Mouse (Mus musculus): ENCODE measurements around the gene Ak5. TPM values are rescaled to one million over a fixed set of nuclear protein-coding genes. Genes with fewer than 3 reads are reported as not detected.
A peak's percentile ranks its signal among the peaks of the same experiment; 100 is the strongest.

Ak5 gene
- total and polyA plus RNA-seq, 2 experiments from 2014 or later: 0.11 TPM; not detected in 1

DNA sequence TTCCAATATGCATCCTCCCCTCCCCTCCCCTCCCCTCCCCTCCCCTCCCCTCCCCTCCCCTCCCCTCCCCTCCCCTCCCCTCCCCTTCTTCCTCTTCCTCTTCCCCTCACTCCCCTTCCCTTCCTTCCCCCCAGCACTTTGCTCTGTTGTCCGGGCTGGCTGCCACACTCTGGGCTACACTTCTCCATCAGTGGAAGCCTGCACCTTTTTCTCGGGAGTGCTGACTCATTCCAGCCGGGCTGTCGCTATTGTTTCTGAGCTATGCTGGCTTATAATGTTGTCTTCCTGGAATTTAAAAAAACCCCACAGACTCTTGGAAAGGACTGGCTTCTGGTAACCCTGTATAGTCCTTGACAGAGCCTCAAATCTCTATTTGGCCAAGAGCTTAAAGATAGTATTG lies 111.7 kb downstream of the Ak5 start:
- no peak overlapping the region for H3K27ac ChIP-seq (ENCODE audit: low read depth)

DNA sequence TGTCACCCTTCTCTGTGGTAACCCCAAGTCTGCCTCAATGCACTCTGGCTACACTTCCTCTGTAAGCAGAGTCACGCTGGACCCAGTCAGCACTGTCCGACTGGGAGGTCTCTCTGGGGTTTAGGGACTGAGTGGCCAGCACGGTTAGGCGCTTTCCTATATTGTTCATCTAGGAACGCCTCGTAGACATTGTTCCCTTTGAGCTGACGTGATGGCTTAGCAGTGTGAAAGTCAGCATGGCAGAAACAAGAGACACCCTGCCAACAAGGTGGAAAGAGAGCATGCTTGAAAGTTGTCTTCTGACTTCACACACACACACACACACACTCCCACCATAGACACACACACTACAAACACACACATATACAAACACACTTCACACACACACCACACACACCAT lies 112.9 kb downstream of the Ak5 start:
- ATAC-seq (ENCODE audit: insufficient read depth, low read depth): no peak
- no peak for TF ChIP-seq CTCF (IDR thresholded peaks at IDR 0.05; ENCODE audit: low read depth)
- TF ChIP-seq EP300 (IDR thresholded peaks at IDR 0.05; ENCODE audit: low read depth): no peak

More for the DNA sequence above, 111.7 kb downstream of the Ak5 start:
- no peaks in the 10 kb centered on the region for H3K36me3 ChIP-seq (replicated peaks; ENCODE audit: control insufficient read depth, insufficient read depth, low read length)
- no peaks in the 10 kb centered on the region for H3K4me1 ChIP-seq (ENCODE audit: control insufficient read depth, insufficient read depth)
- peak; percentile 27; the same call in 1 of the 2 replicates for ATAC-seq (ENCODE audit: insufficient read depth, low read depth)
- TF ChIP-seq EP300 (IDR thresholded peaks at IDR 0.05; ENCODE audit: low read depth): no peak
- TF ChIP-seq CTCF (IDR thresholded peaks at IDR 0.05; ENCODE audit: low read depth): no peak
- no peaks in the 10 kb centered on the region for H3K27me3 ChIP-seq (ENCODE audit: control insufficient read depth, insufficient read depth, low read length)
- DNase-seq (ENCODE audit: low spot score): no peak
- H3K9me3 ChIP-seq (replicated peaks; ENCODE audit: control insufficient read depth, low read length): no peaks in the 10 kb centered on the region
- no peak overlapping the region for H3K4me3 ChIP-seq (ENCODE audit: low read depth, low read length)
- 36% methylated on average over 4 of the region's 4 CpGs for WGBS
- H3K9ac ChIP-seq (replicated peaks; ENCODE audit: low read depth, low read length): no peak overlapping the region
- H3K4me2 ChIP-seq (ENCODE audit: low read depth, low read length): no peak overlapping the region

GRCm38 (mm10) chr3:152554366-152554765 lies 113.8 kb downstream of the Ak5 start:
- DNase-seq (ENCODE audit: low spot score): no peak
- H3K9ac ChIP-seq (replicated peaks; ENCODE audit: low read depth, low read length): no peak overlapping the region
- ATAC-seq (ENCODE audit: insufficient read depth, low read depth): no peak
- no peak overlapping the region for H3K27ac ChIP-seq (ENCODE audit: low read depth)
- no peak overlapping the region for H3K4me3 ChIP-seq (ENCODE audit: low read depth, low read length)
- H3K36me3 ChIP-seq (replicated peaks; ENCODE audit: control insufficient read depth, insufficient read depth, low read length): no peaks in the 10 kb centered on the region
- no peaks in the 10 kb centered on the region for H3K27me3 ChIP-seq (ENCODE audit: control insufficient read depth, insufficient read depth, low read length)
- no peaks in the 10 kb centered on the region for H3K4me1 ChIP-seq (ENCODE audit: control insufficient read depth, insufficient read depth)
- no peak overlapping the region for H3K4me2 ChIP-seq (ENCODE audit: low read depth, low read length)
- WGBS: 79% methylated on average over 7 of the region's 7 CpGs
- TF ChIP-seq EP300 (IDR thresholded peaks at IDR 0.05; ENCODE audit: low read depth) (no peak), CTCF (IDR thresholded peaks at IDR 0.05; ENCODE audit: low read depth) (no peak)
- H3K9me3 ChIP-seq (replicated peaks; ENCODE audit: control insufficient read depth, low read length): no peaks in the 10 kb centered on the region

More for the DNA sequence above, 112.9 kb downstream of the Ak5 start:
- H3K4me1 ChIP-seq (ENCODE audit: control insufficient read depth, insufficient read depth): no peaks in the 10 kb centered on the region
- no peaks in the 10 kb centered on the region for H3K36me3 ChIP-seq (replicated peaks; ENCODE audit: control insufficient read depth, insufficient read depth, low read length)
- no peak overlapping the region for H3K4me2 ChIP-seq (ENCODE audit: low read depth, low read length)
- 49% methylated on average over 7 of the region's 7 CpGs for WGBS
- no peak overlapping the region for H3K27ac ChIP-seq (ENCODE audit: low read depth)
- no peaks in the 10 kb centered on the region for H3K9me3 ChIP-seq (replicated peaks; ENCODE audit: control insufficient read depth, low read length)
- no peak overlapping the region for H3K9ac ChIP-seq (replicated peaks; ENCODE audit: low read depth, low read length)
- no peaks in the 10 kb centered on the region for H3K27me3 ChIP-seq (ENCODE audit: control insufficient read depth, insufficient read depth, low read length)
- DNase-seq (ENCODE audit: low spot score): no peak
- H3K4me3 ChIP-seq (ENCODE audit: low read depth, low read length): no peak overlapping the region

DNA sequence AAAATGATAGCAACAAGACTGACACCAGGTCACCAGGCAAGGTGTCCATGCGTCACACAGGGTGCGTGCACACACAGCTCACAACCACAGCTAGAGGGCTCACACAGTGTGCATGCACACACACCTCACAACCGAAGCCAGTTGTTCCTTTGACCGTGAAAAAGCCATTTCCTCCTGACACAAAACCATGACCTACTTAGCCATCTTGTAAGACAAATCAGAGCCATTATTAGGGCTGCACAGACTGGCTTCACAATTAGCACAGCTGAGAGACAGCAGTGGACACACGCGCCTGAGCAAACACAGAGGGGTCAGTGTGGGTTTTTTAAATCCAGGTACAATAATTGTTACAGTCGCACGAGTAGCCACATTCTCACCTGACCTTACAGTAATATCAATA lies 115.5 kb downstream of the Ak5 start:
- no peaks in the 10 kb centered on the region for H3K27me3 ChIP-seq (ENCODE audit: control insufficient read depth, insufficient read depth, low read length)
- H3K36me3 ChIP-seq (replicated peaks; ENCODE audit: control insufficient read depth, insufficient read depth, low read length): no peaks in the 10 kb centered on the region
- TF ChIP-seq EP300 (IDR thresholded peaks at IDR 0.05; ENCODE audit: low read depth) (no peak), CTCF (IDR thresholded peaks at IDR 0.05; ENCODE audit: low read depth) (no peak)
- DNase-seq (ENCODE audit: low spot score) (no peak), ATAC-seq (ENCODE audit: insufficient read depth, low read depth) (no peak)
- 83% methylated on average over 8 of the region's 8 CpGs for WGBS
- H3K27ac ChIP-seq (ENCODE audit: low read depth): no peak overlapping the region
- H3K4me2 ChIP-seq (ENCODE audit: low read depth, low read length): no peak overlapping the region
- no peak overlapping the region for H3K9ac ChIP-seq (replicated peaks; ENCODE audit: low read depth, low read length)
- H3K9me3 ChIP-seq (replicated peaks; ENCODE audit: control insufficient read depth, low read length): no peaks in the 10 kb centered on the region
- H3K4me3 ChIP-seq (ENCODE audit: low read depth, low read length): no peak overlapping the region
- no peaks in the 10 kb centered on the region for H3K4me1 ChIP-seq (ENCODE audit: control insufficient read depth, insufficient read depth)

DNA sequence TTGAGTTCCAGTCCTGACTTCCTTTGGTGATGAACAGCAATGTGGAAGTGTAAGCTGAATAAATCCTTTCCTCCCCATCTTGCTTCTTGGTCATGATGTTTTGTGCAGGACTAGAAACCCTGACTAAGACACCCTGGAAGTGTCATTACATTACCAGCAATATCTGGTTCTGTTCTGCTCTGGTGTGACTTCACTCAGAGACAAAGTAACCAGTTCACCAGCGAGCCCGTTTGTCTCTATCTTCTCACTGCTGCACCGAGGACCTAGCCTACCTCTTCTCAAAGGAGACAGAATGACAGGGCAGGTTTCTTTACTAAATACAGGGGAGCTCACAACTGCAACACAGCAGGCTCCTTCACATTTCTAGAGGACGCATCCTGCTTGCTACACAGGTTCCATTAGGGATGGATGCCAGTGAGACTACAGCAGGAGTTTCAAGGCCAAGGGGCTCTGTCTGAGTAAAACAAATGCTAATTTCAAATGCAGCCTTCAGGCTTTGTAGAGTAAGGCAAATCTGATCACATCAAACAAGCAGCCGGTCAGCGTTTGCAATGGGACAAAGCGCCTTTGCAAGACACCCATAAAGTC lies 117.5 kb downstream of the Ak5 start:
- H3K27me3 ChIP-seq (ENCODE audit: control insufficient read depth, insufficient read depth, low read length): no peaks in the 10 kb centered on the region

GRCm38 (mm10) chr3:152550031-152550430 lies 118.1 kb downstream of the Ak5 start:
- H3K9ac ChIP-seq (replicated peaks; ENCODE audit: low read depth, low read length): no peak overlapping the region
- no peak for TF ChIP-seq CTCF (IDR thresholded peaks at IDR 0.05; ENCODE audit: low read depth)
- no peak for TF ChIP-seq EP300 (IDR thresholded peaks at IDR 0.05; ENCODE audit: low read depth)
- H3K4me1 ChIP-seq (ENCODE audit: control insufficient read depth, insufficient read depth): no peaks in the 10 kb centered on the region
- no peak overlapping the region for H3K4me3 ChIP-seq (ENCODE audit: low read depth, low read length)
- no peaks in the 10 kb centered on the region for H3K9me3 ChIP-seq (replicated peaks; ENCODE audit: control insufficient read depth, low read length)
- H3K27me3 ChIP-seq (ENCODE audit: control insufficient read depth, insufficient read depth, low read length): no peaks in the 10 kb centered on the region
- DNase-seq (ENCODE audit: low spot score) (no peak), ATAC-seq (ENCODE audit: insufficient read depth, low read depth) (no peak)
- no peak overlapping the region for H3K4me2 ChIP-seq (ENCODE audit: low read depth, low read length)
- no peaks in the 10 kb centered on the region for H3K36me3 ChIP-seq (replicated peaks; ENCODE audit: control insufficient read depth, insufficient read depth, low read length)
- no peak overlapping the region for H3K27ac ChIP-seq (ENCODE audit: low read depth)

More for the DNA sequence above, 117.5 kb downstream of the Ak5 start:
- TF ChIP-seq EP300 (IDR thresholded peaks at IDR 0.05; ENCODE audit: low read depth) (no peak), CTCF (IDR thresholded peaks at IDR 0.05; ENCODE audit: low read depth) (no peak)
- ATAC-seq (ENCODE audit: insufficient read depth, low read depth) (no peak), DNase-seq (ENCODE audit: low spot score) (no peak)
- Histone ChIP-seq H3K4me1 (ENCODE audit: control insufficient read depth, insufficient read depth) (no peaks in the 10 kb centered on the region), H3K4me3 (ENCODE audit: low read depth, low read length) (no peak overlapping the region), H3K9ac (replicated peaks; ENCODE audit: low read depth, low read length) (no peak overlapping the region), H3K9me3 (replicated peaks; ENCODE audit: control insufficient read depth, low read length) (no peaks in the 10 kb centered on the region), H3K27ac (ENCODE audit: low read depth) (no peak overlapping the region), H3K4me2 (ENCODE audit: low read depth, low read length) (no peak overlapping the region), H3K36me3 (replicated peaks; ENCODE audit: control insufficient read depth, insufficient read depth, low read length) (no peaks in the 10 kb centered on the region)
- WGBS: 84% methylated on average over 7 of the region's 7 CpGs

Measured in heart, postnatal 0 days (tissue).